Mouse (Mus musculus): ENCODE measurements around the gene Nars2. TPM values are rescaled to one million over a fixed set of nuclear protein-coding genes. Genes with fewer than 3 reads are reported as not detected.
A peak's percentile ranks its signal among the peaks of the same experiment; 100 is the strongest.

Gene Nars2
- polyA plus RNA-seq, 1 experiment from 2014 or later: 22.9 TPM

GRCm38 (mm10) chr7:96959168-96959567, 7.9 kb downstream of the Nars2 start:
- WGBS: 92% methylated on average over 5 of the region's 5 CpGs
- H3K36me3 ChIP-seq (ENCODE audit: control insufficient read depth, insufficient read depth, low read length): 0 out of 2 replicates have a peak, but pooled peaks cover 5% of the 10 kb centered on the region
- no peak overlapping the region for H3K4me3 ChIP-seq (replicated peaks; ENCODE audit: low read length)
- no peak for ATAC-seq (ENCODE audit: insufficient read depth, low FRiP score)
- H3K27me3 ChIP-seq (ENCODE audit: control insufficient read depth, insufficient read depth, low read length): no peaks in the 10 kb centered on the region
- no peaks in the 10 kb centered on the region for H3K4me1 ChIP-seq (ENCODE audit: control insufficient read depth, insufficient read depth, low read length)
- H3K27ac ChIP-seq (ENCODE audit: low read length): no peak overlapping the region
- no peak overlapping the region for H3K9ac ChIP-seq (ENCODE audit: low read length)
- no peaks in the 10 kb centered on the region for H3K9me3 ChIP-seq (replicated peaks; ENCODE audit: control insufficient read depth, low read length)
- H3K4me2 ChIP-seq (ENCODE audit: low read depth, low read length): no peak overlapping the region

GRCm38 (mm10) chr7:96967188-96967587, 15.9 kb downstream of the Nars2 start:
- Histone ChIP-seq H3K27me3 (ENCODE audit: control insufficient read depth, insufficient read depth, low read length) (no peaks in the 10 kb centered on the region), H3K36me3 (ENCODE audit: control insufficient read depth, insufficient read depth, low read length) (no peaks in the 10 kb centered on the region), H3K9ac (ENCODE audit: low read length) (no peak overlapping the region), H3K4me1 (ENCODE audit: control insufficient read depth, insufficient read depth, low read length) (no peaks in the 10 kb centered on the region), H3K27ac (ENCODE audit: low read length) (no peak overlapping the region), H3K4me3 (replicated peaks; ENCODE audit: low read length) (no peak overlapping the region), H3K9me3 (replicated peaks; ENCODE audit: control insufficient read depth, low read length) (no peaks in the 10 kb centered on the region), H3K4me2 (ENCODE audit: low read depth, low read length) (no peak overlapping the region)
- 44% methylated on average over 3 of the region's 3 CpGs for WGBS
- ATAC-seq (ENCODE audit: insufficient read depth, low FRiP score): no peak

GRCm38 (mm10) chr7:96970359-96970758, 19.1 kb downstream of the Nars2 start:
- H3K4me1 ChIP-seq (ENCODE audit: control insufficient read depth, insufficient read depth, low read length): no peaks in the 10 kb centered on the region
- H3K27me3 ChIP-seq (ENCODE audit: control insufficient read depth, insufficient read depth, low read length): no peaks in the 10 kb centered on the region
- ATAC-seq (ENCODE audit: insufficient read depth, low FRiP score): no peak
- no peaks in the 10 kb centered on the region; the same call in 1 of the 2 replicates for H3K36me3 ChIP-seq (ENCODE audit: control insufficient read depth, insufficient read depth, low read length)
- no peak overlapping the region for H3K4me2 ChIP-seq (ENCODE audit: low read depth, low read length)
- H3K27ac ChIP-seq (ENCODE audit: low read length): no peak overlapping the region
- no peaks in the 10 kb centered on the region for H3K9me3 ChIP-seq (replicated peaks; ENCODE audit: control insufficient read depth, low read length)
- no peak overlapping the region for H3K9ac ChIP-seq (ENCODE audit: low read length)
- WGBS: 12% methylated on average over 1 of the region's 1 CpGs
- no peak overlapping the region for H3K4me3 ChIP-seq (replicated peaks; ENCODE audit: low read length)

GRCm38 (mm10) chr7:96971027-96971996, 20.0 kb downstream of the Nars2 start:
- no peaks in the 10 kb centered on the region; the same call in 1 of the 2 replicates for H3K36me3 ChIP-seq (ENCODE audit: control insufficient read depth, insufficient read depth, low read length)
- ATAC-seq (ENCODE audit: insufficient read depth, low FRiP score): no peak; the same call in 1 of the 2 replicates
- H3K9ac ChIP-seq (ENCODE audit: low read length): no peak overlapping the region; the same call in 1 of the 2 replicates
- no peaks in the 10 kb centered on the region for H3K9me3 ChIP-seq (replicated peaks; ENCODE audit: control insufficient read depth, low read length)
- peak overlapping the region; percentile 7 for H3K4me2 ChIP-seq (ENCODE audit: low read depth, low read length)
- no peaks in the 10 kb centered on the region for H3K27me3 ChIP-seq (ENCODE audit: control insufficient read depth, insufficient read depth, low read length)
- H3K4me3 ChIP-seq (replicated peaks; ENCODE audit: low read length): no peak overlapping the region
- 56% methylated on average over 21 of the region's 21 CpGs for WGBS
- H3K27ac ChIP-seq (ENCODE audit: low read length): no peak overlapping the region
- H3K4me1 ChIP-seq (ENCODE audit: control insufficient read depth, insufficient read depth, low read length): no peaks in the 10 kb centered on the region

- H3K4me2 ChIP-seq (ENCODE audit: low read depth, low read length): peak overlapping the region; percentile 7; the same call in 1 of the 2 replicates
- H3K36me3 ChIP-seq (ENCODE audit: control insufficient read depth, insufficient read depth, low read length): no peaks in the 10 kb centered on the region; the same call in 1 of the 2 replicates
- no peak overlapping the region for H3K27ac ChIP-seq (ENCODE audit: low read length)
- no peak for ATAC-seq (ENCODE audit: insufficient read depth, low FRiP score)
- H3K27me3 ChIP-seq (ENCODE audit: control insufficient read depth, insufficient read depth, low read length): no peaks in the 10 kb centered on the region
- 59% methylated on average over 8 of the region's 8 CpGs for WGBS
- H3K9me3 ChIP-seq (replicated peaks; ENCODE audit: control insufficient read depth, low read length): no peaks in the 10 kb centered on the region
- no peaks in the 10 kb centered on the region for H3K4me1 ChIP-seq (ENCODE audit: control insufficient read depth, insufficient read depth, low read length)
- no peak overlapping the region for H3K9ac ChIP-seq (ENCODE audit: low read length)
- H3K4me3 ChIP-seq (replicated peaks; ENCODE audit: low read length): no peak overlapping the region
These were observed 21.0 kb downstream of the Nars2 start for GRCm38 (mm10) chr7:96972138-96972904.

- Histone ChIP-seq H3K27ac (ENCODE audit: low read length) (no peak overlapping the region), H3K4me2 (ENCODE audit: low read depth, low read length) (no peak overlapping the region), H3K27me3 (ENCODE audit: control insufficient read depth, insufficient read depth, low read length) (no peaks in the 10 kb centered on the region), H3K4me1 (ENCODE audit: control insufficient read depth, insufficient read depth, low read length) (no peaks in the 10 kb centered on the region), H3K9me3 (replicated peaks; ENCODE audit: control insufficient read depth, low read length) (no peaks in the 10 kb centered on the region), H3K9ac (ENCODE audit: low read length) (no peak overlapping the region), H3K4me3 (replicated peaks; ENCODE audit: low read length) (no peak overlapping the region), H3K36me3 (ENCODE audit: control insufficient read depth, insufficient read depth, low read length) (no peaks in the 10 kb centered on the region; the same call in 1 of the 2 replicates)
- 83% methylated on average over 5 of the region's 5 CpGs for WGBS
- ATAC-seq (ENCODE audit: insufficient read depth, low FRiP score): no peak
These were observed 24.6 kb downstream of the Nars2 start for GRCm38 (mm10) chr7:96975914-96976313.

- Histone ChIP-seq H3K4me1 (ENCODE audit: control insufficient read depth, insufficient read depth, low read length) (no peaks in the 10 kb centered on the region), H3K27ac (ENCODE audit: low read length) (no peak overlapping the region), H3K4me3 (replicated peaks; ENCODE audit: low read length) (no peak overlapping the region), H3K9me3 (replicated peaks; ENCODE audit: control insufficient read depth, low read length) (no peaks in the 10 kb centered on the region), H3K4me2 (ENCODE audit: low read depth, low read length) (no peak overlapping the region), H3K27me3 (ENCODE audit: control insufficient read depth, insufficient read depth, low read length) (no peaks in the 10 kb centered on the region), H3K9ac (ENCODE audit: low read length) (no peak overlapping the region), H3K36me3 (ENCODE audit: control insufficient read depth, insufficient read depth, low read length) (no peaks in the 10 kb centered on the region; the same call in 1 of the 2 replicates)
- ATAC-seq (ENCODE audit: insufficient read depth, low FRiP score): no peak
- 86% methylated on average over 1 of the region's 1 CpGs for WGBS
These were observed 25.9 kb downstream of the Nars2 start for GRCm38 (mm10) chr7:96977209-96977608.

GRCm38 (mm10) chr7:96981366-96981765, 30.1 kb downstream of the Nars2 start:
- ATAC-seq (ENCODE audit: insufficient read depth, low FRiP score): no peak
- Histone ChIP-seq H3K27me3 (ENCODE audit: control insufficient read depth, insufficient read depth, low read length) (no peaks in the 10 kb centered on the region), H3K9me3 (replicated peaks; ENCODE audit: control insufficient read depth, low read length) (no peaks in the 10 kb centered on the region), H3K9ac (ENCODE audit: low read length) (no peak overlapping the region), H3K36me3 (ENCODE audit: control insufficient read depth, insufficient read depth, low read length) (no peaks in the 10 kb centered on the region), H3K27ac (ENCODE audit: low read length) (no peak overlapping the region), H3K4me2 (ENCODE audit: low read depth, low read length) (no peak overlapping the region), H3K4me1 (ENCODE audit: control insufficient read depth, insufficient read depth, low read length) (peaks cover 10% of the 10 kb centered on the region), H3K4me3 (replicated peaks; ENCODE audit: low read length) (no peak overlapping the region)
- 91% methylated on average over 2 of the region's 2 CpGs for WGBS

All from stomach, embryonic 16.5 days (tissue).